Mouse (Mus musculus) mature B cell (primary cell): ENCODE data around the gene 2900092C05Rik.

Source experiments
- in situ Hi-C: fragments of 300-500 bp; cut with MboI; formaldehyde crosslinking; loops from 2 replicates; pipeline ENCODE4 v1.14.3; 2019

The 2900092C05Rik gene

GRCm38 (mm10) chr7:12512217-12512616 is at the start of gene 2900092C05Rik:
2900092C05Rik (plus strand) TSS chr7:12512517.
- in situ Hi-C loops, result no loop called here

GRCm38 (mm10) chr7:12478158-12479008 is 33.9 kb upstream of the 2900092C05Rik start, which contains the start of gene Zfp606:
Zfp606 (plus strand) TSS chr7:12478293.
- in situ Hi-C loops, result loop anchor here (25.0 kb wide), 2 partner anchors 359 to 534 kb away; partner anchors contain the start of genes Zbtb45 and Zfp110

GRCm38 (mm10) chr7:12479009-12479346 is 33.3 kb upstream of the 2900092C05Rik start:
- in situ Hi-C loops, result loop anchor here (25.0 kb wide), 2 partner anchors 358 to 533 kb away; partner anchors contain the start of genes Zbtb45 and Zfp110

- in situ Hi-C loops, result loop anchor here (25.0 kb wide), 2 partner anchors 358 to 533 kb away; partner anchors contain the start of genes Zbtb45 and Zfp110
Observed at GRCm38 (mm10) chr7:12479525-12479924, 32.8 kb upstream of the 2900092C05Rik start.

- in situ Hi-C loops, result loop anchor here (25.0 kb wide), 2 partner anchors 354 to 529 kb away; partner anchors contain the start of genes Zbtb45 and Zfp110
Observed at GRCm38 (mm10) chr7:12483771-12484170, 28.5 kb upstream of the 2900092C05Rik start.

GRCm38 (mm10) chr7:12485956-12486355 is 26.4 kb upstream of the 2900092C05Rik start:
- in situ Hi-C loops, result loop anchor here (25.0 kb wide), 2 partner anchors 351 to 526 kb away; partner anchors contain the start of genes Zbtb45 and Zfp110

GRCm38 (mm10) chr7:12486691-12487090 is 25.6 kb upstream of the 2900092C05Rik start:
- in situ Hi-C loops, result loop anchor here (25.0 kb wide), 2 partner anchors 351 to 526 kb away; partner anchors contain the start of genes Zbtb45 and Zfp110

GRCm38 (mm10) chr7:12510913-12511312 is 1.4 kb upstream of the 2900092C05Rik start:
- in situ Hi-C loops, result no loop called here
